Mouse (Mus musculus) lung, adult 2 months (tissue): ENCODE measurements around the gene Theg.

ENCODE experiments used
- CTCF ChIP-seq: fragments of 200-500 bp; IDR thresholded peaks from 2 replicates; pipeline ENCODE4 v1.5.1; 2011; ENCODE audit warnings: mild to moderate bottlenecking, low read length, control low read depth; ENCODE audit not compliant: insufficient read depth
- POLR2A ChIP-seq: fragments of 200-500 bp; IDR thresholded peaks from 2 replicates; pipeline ENCODE4 v1.6.1; 2011; ENCODE audit warnings: low read depth, mild to moderate bottlenecking, control low read depth, low read length, borderline replicate concordance; ENCODE audit errors: extremely low read depth

- no peak for TF ChIP-seq CTCF
- TF ChIP-seq POLR2A: no peak
Measured at GRCm38 (mm10) chr10:79587061-79587751, at the start of gene Theg.
